Mouse (Mus musculus) adrenal gland (tissue): ENCODE measurements around the gene Sox1.

Experiments
- microRNA-seq, 2 experiments: library from miRNA; unstranded; fragments of <30 nt; microRNA quantifications; one replicate each; pipeline ENCODE4; 2019

Gene Sox1

Small RNAs within 50 kb of the gene (microRNA-seq; reads per million reads assigned to microRNA genes)
- 0 reads per million in 2 experiments for gene Gm25239
